Mouse (Mus musculus) lung, adult 2 months (tissue): ENCODE data around the gene Fam187a. TPM values are rescaled to one million over a fixed set of nuclear protein-coding genes. Genes with fewer than 3 reads are reported as not detected.

ENCODE experiments used
- DNase-seq: peaks from one replicate; pipeline ENCODE4 v3.0.0; 2022
- H3K4me1 ChIP-seq: fragments of 200-500 bp; 2 replicates; pipeline ENCODE4 v1.6.1; 2011; ENCODE audit warnings: low read length; ENCODE audit not compliant: control insufficient read depth, insufficient read depth
- H3K4me3 ChIP-seq: fragments of 200-500 bp; replicated peaks from 2 replicates; pipeline ENCODE3; 2011; ENCODE audit warnings: low read depth, mild to moderate bottlenecking, control low read depth, low read length; ENCODE audit errors: extremely low read depth
- CTCF ChIP-seq: fragments of 200-500 bp; IDR thresholded peaks from 2 replicates; pipeline ENCODE4 v1.5.1; 2011; ENCODE audit warnings: mild to moderate bottlenecking, low read length, control low read depth; ENCODE audit not compliant: insufficient read depth
- POLR2A ChIP-seq: fragments of 200-500 bp; IDR thresholded peaks from 2 replicates; pipeline ENCODE4 v1.6.1; 2011; ENCODE audit warnings: low read depth, mild to moderate bottlenecking, control low read depth, low read length, borderline replicate concordance; ENCODE audit errors: extremely low read depth
- WGBS: fragments of 180-500 bp; shearing (Covaris S2); methylation state at CpG from one replicate; pipeline ENCODE4 v1.1.7; 2018; 5-methylcytosine and 5-hydroxymethylcytosine counted together
- polyA plus RNA-seq: library from polyadenylated mRNA; depleted of rRNA; stranded (reverse); fragments of >200 nt; gene quantifications from 2 replicates; pipeline ENCODE4 v1.2.3, GENCODE M21; 2012

The Fam187a gene
- polyA plus RNA-seq, 1 experiment = 0.19 TPM

DNA sequence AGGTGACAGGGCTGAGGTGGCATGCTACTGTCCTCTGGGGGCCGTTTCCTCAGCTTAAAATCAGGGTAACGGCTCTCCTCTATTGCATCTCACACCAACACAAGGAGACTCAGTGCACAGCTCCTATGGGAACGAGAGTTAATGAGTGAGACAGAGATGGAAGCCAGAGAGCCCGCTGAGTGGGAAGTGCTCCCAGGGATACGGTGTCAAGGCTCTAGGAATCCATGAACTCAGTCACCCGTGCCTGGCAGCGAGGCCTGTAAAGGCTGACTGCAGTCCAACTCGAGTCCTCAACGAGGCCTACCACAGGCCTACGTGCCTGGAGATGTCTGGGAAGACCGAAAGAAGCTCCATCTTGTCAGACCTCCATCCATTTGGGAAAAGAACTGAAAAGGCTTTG, 26.0 kb upstream of the Fam187a start:
- WGBS = 97% methylated on average over 11 of the region's 11 CpGs
- Histone ChIP-seq H3K4me3 (no peak overlapping the region), H3K4me1 (no peaks in the 10 kb centered on the region)
- TF ChIP-seq CTCF (no peak), POLR2A (no peak)
- DNase-seq = no peak

DNA sequence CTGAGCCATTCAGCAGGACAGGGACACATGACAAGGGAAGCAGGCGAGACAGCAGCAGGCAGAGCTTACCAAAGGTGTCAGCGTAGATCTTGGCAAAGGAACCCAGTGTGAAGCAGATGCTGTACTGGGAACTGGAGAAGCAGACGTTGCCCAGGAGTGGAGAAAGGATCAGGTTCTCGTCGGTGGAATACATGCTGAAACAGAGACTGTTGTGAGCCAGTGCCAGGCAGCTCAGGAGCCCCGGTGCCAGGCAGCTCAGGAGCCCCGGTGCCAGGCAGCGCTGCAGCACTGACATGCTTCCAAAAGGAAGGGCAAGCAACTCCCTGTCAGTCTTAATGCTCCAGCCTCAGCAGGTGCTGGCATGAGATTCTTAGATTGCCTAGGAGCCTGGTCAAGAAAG, 25.0 kb upstream of the Fam187a start:
- DNase-seq = no peak
- H3K4me3 ChIP-seq = no peak overlapping the region
- TF ChIP-seq POLR2A = no peak
- TF ChIP-seq CTCF = no peak
- H3K4me1 ChIP-seq = no peaks in the 10 kb centered on the region
- 95% methylated on average over 8 of the region's 8 CpGs for WGBS

DNA sequence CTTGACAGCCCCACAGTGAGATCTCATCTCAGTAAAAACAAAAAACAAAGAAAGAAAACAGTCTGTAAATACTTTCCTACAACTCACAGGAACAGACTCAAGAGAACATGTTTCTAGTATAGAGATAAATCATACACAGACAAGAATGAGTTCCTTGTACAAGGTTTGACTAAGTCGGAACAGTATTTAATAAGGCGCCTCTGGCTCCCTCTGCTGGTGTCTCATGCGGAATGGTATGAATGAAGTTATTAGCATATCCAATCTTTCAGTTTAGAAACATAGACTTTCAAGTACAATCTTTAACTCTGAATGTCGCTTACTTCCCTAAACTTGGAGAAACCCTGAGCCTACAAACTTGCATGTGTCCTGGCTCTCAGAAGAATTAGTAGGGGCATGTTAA, 20.7 kb upstream of the Fam187a start:
- WGBS = 22% methylated on average over 4 of the region's 4 CpGs
- peak; percentile 48 for DNase-seq
- TF ChIP-seq POLR2A (no peak), CTCF (peak; percentile 56)

DNA sequence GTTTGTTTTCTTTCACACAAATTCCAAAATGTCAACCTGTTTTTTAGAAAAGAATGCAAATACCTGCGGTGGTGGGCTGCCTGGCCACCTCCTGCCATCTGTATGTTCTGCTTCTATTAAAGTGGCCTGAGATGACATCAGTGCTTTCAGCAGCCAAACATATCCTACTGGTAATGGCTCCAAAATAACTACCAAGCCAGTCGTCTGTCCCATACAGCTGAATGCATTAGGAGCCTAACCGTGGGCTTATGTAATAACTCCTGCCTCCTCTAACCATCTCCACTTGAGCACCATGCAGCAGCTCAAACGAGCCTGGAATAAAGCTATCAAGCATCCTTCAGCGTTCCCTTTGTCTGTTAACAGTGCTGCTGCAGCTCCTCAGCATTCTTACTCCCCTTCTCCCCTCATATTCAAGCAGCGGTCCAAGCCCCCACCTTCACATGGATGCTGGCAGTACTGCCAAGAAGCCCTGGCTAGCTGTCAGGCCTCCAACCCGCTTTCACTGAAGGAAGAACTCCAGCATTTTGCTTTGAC, 10.1 kb upstream of the Fam187a start:
- TF ChIP-seq POLR2A = no peak
- no peak for TF ChIP-seq CTCF
- H3K4me3 ChIP-seq = no peak overlapping the region
- DNase-seq = no peak
- WGBS = 86% methylated on average over 7 of the region's 7 CpGs
- no peaks in the 10 kb centered on the region for H3K4me1 ChIP-seq

More for the DNA sequence above, 20.7 kb upstream of the Fam187a start:
- Histone ChIP-seq H3K4me3 (no peak overlapping the region), H3K4me1 (no peaks in the 10 kb centered on the region)

DNA sequence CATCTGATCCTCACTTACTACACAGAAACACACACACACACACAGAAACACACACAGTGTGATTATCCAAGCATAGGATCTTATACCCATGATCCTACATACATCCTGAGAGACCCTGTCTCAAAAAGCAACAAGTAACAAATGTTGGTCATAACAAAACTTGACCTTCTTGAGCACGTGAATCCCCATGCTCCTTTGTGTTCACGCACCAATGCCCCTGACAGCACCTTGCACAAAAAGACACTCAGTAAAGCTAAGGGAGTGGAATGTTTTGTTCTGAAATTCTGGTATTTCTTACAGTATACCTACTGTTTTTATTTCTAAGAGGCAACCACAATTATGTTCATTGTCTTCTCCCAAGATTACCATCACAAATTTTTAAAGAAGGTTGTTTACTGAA, 5.4 kb upstream of the Fam187a start:
- no peak overlapping the region for H3K4me3 ChIP-seq
- 84% methylated on average over 2 of the region's 2 CpGs for WGBS
- no peak for DNase-seq
- H3K4me1 ChIP-seq = 0 out of 2 replicates have a peak, but pooled peaks cover 3% of the 10 kb centered on the region
- TF ChIP-seq CTCF (no peak), POLR2A (no peak)

DNA sequence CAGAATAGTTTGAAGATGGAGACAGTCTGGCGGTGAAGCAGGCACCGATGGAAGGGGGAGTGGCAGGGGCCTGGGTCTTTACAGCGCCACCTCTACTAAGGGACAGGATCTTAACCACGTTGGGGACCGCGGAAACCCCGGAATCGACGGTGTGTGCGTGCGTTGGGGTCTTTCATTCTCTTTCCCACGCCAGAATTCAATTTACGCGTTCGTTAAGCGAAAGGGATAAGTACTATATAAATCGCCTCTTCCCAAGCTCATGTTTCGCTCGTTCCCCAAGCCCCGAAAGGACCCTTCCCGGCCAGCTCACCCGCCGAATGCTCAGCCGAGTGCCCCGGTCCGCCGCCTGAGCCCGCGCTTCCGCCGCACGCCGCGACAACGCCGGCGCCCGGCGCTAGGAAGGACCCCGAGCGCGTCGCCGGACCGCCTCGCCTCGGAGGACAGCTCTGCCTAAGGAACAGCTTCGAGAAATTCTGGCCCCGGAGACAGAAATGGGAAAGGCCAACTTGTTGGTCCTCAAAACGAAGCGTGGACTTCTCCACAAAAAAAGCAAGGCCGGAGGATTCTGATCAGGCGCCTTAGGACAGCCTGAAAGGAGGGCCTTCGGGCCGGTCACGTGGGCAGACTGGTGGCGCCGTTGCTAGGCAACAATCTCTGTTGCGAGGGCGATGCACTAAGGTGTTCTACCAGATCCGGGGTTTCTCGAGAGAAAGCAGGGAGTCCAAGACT, 4.2 kb upstream of the Fam187a start, which contains the start of the genes Eftud2 and Ccdc103:
Gene Eftud2, minus strand, starts transcription at position 401 of the 729 bp plus-strand sequence.
Gene Ccdc103, plus strand, starts transcription at position 620 of the 729 bp plus-strand sequence.
- TF ChIP-seq POLR2A = peak; percentile 70; the same call in 1 of the 2 replicates
- TF ChIP-seq CTCF = no peak
- Histone ChIP-seq H3K4me3 (peak within 1 kb of the TSS; percentile 72), H3K4me1 (0 out of 2 replicates have a peak, but pooled peaks cover 3% of the 10 kb centered on the region)
- peak; percentile 96 for DNase-seq
- WGBS = under 1% methylated on average over 62 of the region's 62 CpGs

DNA sequence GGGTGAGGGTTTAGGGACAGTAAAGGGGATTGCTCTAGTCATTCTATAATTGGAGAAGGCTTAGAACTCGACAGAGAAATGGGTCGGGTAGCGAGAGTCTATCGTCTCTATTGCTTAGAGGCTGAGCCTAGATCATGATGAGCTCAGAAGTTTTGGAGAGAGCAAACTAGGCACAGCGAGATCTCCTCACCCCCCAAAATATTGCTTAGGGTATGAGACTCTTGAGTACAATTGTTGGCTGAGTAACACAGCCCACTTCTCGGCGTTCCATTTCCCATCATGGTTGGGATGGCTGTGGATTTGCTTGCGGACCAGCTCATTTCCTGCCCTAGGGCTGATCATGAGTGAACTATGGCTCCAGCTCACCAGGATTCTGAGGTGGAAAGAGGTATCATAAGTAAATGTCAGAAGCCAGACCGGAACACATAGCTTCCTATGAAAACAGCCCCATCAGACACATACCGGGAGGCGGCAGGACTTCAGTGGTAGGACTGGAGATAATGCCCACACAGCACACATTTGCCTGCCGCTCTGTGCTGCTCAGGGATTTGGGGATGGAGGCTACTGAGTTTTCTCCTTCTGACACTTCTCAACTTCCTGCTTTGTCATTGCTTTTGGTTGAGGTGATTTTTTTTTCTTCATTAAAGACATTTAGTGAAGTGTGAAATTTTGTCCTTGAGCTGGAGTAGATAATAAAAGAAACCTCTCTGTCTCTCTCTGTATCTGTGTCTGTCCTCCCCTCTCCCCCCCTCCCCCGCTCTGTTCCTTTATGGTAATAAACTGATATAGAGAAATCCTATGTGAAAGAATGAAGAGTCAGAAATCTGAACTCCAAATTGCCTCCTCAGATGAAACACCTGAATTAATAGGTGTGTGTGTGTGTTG, 3.4 kb upstream of the Fam187a start:
- no peak for DNase-seq
- WGBS = 12% methylated on average over 13 of the region's 13 CpGs
- TF ChIP-seq CTCF (no peak), POLR2A (no peak)
- H3K4me1 ChIP-seq = 0 out of 2 replicates have a peak, but pooled peaks cover 3% of the 10 kb centered on the region
- peak overlapping the region; percentile 72 for H3K4me3 ChIP-seq

DNA sequence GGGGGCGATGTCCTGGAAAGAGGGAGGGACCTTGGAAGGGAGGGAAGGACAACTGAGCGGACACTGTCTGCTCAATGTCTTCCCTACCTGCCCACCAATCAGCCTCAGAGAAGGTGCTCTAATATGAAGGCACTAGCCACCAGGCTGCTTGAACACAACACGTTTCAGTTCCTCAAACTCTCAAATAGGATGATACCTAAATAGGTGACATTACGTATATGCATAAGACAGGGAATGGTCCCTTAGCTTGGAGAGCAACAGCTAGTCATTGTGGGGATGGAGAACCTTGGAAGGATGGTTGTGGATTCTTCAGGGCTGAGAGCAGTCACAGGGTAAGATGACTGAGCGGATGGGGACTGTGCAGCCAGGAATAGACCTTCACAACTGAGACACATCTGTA, 2.5 kb downstream of the Fam187a start:
- DNase-seq = no peak
- TF ChIP-seq POLR2A (no peak), CTCF (no peak)
- 77% methylated on average over 5 of the region's 5 CpGs for WGBS
- Histone ChIP-seq H3K4me1 (no peaks in the 10 kb centered on the region), H3K4me3 (no peak overlapping the region)

DNA sequence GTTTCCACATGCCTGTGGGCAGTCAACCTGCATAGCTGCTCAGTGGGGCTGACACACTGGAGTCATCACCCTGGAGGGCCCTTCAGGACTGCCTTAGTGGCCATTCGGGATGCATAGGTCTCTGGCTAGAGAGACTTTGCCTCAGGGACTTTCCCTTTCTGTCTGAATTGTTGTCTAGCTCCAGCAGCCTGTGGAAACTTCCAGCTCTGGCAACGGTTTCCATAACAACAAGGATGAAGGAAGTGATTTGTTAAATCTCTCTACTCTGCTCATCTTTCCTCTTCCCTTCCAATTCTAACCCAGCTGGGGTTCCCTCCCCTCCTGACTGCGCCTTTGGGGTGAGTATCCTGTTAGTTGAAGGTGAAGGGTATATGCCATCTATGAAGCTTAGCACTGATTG, 3.2 kb downstream of the Fam187a start:
- no peaks in the 10 kb centered on the region for H3K4me1 ChIP-seq
- TF ChIP-seq CTCF = no peak
- no peak for TF ChIP-seq POLR2A
- no peak overlapping the region for H3K4me3 ChIP-seq
- WGBS = 53% methylated on average over 3 of the region's 3 CpGs
- no peak for DNase-seq

DNA sequence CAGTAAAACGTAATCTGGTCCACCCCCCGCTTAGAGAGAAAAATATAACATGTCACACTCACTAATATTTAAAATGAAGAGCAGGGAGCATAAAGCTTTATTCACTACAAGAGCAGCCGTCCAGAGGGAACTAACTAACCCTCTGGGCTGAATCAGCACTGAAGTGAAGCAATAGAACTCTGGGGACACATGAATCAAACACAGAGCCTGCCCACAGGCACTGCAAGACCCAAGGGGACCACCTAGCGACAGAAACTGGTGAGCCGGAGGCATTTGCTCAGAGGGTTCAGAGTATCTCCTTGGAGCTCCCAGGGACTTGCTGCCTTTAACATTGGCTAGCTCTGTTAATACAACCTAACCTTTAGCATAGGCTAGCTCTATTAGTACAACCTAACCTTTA, 5.1 kb downstream of the Fam187a start:
- Histone ChIP-seq H3K4me3 (no peak overlapping the region), H3K4me1 (no peaks in the 10 kb centered on the region)
- TF ChIP-seq POLR2A (no peak), CTCF (no peak)
- WGBS = 68% methylated on average over 5 of the region's 5 CpGs
- no peak for DNase-seq
